Mouse (Mus musculus): ENCODE results near the gene Orai2.
"Not testable (repeated sequence)": the region's sequence is repeated elsewhere in the genome, so short reads cannot be mapped to it uniquely, and the experiment has no call there.

Gene Orai2

DNA sequence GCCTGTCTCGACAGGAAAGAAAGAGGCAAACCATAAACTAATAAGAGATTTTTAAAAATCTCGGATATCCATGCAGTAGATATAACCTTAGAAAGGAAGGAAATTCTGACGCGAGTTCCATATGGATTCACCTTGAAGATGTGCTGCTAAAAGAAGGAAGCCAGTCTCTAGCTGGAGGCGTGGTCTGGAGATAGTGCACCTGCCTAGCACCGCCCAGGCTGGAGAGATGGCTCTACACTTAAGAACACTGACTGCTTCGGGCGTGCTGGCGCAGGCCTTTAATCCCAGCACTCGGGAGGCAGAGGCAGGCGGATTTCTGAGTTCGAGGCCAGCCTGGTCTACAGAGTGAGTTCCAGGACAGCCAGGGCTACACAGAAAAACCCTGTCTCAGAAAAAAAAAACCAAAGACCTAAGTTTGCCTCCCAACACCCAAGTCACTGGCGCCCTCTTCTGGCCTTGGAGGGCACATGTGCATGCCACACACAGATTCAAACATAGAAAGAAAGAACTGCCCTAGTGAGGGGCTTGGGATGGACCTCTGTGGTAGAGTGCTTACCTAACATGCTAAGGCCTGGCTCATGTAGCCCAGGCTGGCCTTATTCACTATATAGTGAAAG, 32.7 kb downstream of the Orai2 start:
- DNase-seq (ENCODE audit: extremely low spot score, low read depth, low spot score) = no peak

DNA sequence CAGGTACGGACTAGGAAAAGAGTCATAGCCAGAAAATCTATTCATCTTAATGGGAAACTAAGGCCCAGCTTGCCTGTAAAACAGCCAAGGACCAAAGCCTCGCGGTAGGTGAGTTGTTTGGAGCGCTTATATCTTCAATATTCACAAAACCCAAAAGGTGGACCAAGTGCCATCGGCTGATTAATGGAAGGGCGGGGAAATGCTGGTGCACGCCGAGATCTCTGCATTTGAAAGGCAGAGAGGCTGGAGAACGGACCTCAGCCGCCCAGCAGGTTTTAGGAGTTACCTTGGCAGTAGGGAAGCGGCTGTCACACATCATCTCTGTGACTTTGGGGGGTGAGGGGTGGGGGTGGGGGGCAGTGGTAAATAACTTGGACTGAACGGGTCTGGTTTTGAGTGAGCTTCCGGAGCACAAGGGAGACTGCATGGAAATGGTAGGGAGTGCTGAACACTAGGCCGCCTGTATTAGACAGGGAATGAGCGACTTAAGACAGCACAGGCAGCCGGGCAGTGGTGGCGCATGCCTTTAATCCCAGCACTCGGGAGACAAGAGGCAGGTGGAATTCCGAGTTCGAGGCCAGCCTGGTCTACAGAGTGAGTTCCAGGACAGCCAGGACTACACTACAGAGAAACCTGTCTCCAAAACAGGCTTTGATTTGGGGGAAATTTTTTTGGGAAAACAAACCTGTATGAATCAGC, 34.1 kb downstream of the Orai2 start:
- no peak for DNase-seq (ENCODE audit: extremely low spot score, low read depth, low spot score)

- peak; percentile 67 for DNase-seq (ENCODE audit: extremely low spot score, low read depth, low spot score)
These were observed 34.8 kb downstream of the Orai2 start, which contains the start of the genes Lrwd1 and Alkbh4 for GRCm38 (mm10) chr5:136135571-136136291. TSS of gene Lrwd1 (minus strand) at chr5:136136074. TSS of gene Alkbh4 (plus strand) at chr5:136136146.

DNA sequence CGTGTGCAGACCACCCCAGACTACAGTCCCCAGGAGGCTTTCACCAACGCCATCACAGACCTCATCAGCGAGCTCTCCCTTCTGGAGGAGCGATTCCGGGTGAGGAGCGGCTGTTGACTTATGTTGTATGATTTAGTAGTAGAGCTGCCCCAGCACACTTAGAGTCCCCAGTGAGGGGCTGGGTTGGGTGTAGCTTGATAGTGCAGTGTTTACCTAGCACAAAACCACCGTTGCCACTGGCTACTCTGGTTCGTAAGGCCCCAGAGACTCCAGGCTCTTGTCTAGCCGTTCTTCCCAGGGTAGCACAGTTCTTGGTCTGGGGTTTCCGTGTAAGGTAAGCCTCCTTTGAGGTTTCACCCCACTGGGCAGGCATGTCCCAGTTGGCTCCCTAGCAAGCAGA, 48.3 kb downstream of the Orai2 start:
- DNase-seq (ENCODE audit: extremely low spot score, low read depth, low spot score) = no peak

DNA sequence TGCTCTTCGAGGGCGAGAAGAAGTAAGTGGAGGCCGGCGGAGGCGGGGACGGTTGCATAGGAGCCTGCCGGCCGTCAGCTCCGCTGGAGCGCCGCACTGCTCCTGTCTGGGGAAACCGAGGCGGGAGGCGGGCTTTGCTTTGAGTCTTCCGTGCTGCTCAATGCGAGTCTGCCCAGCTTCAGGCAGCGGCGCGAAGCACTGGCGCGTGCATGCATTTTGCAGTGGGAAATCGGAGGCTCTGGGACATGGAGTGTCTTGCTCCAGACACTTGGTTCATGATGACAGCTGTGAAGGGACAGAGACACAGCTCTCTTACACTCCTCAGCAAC, 53.8 kb downstream of the Orai2 start:
- DNase-seq (ENCODE audit: extremely low spot score, low read depth, low spot score) = no peak

DNA sequence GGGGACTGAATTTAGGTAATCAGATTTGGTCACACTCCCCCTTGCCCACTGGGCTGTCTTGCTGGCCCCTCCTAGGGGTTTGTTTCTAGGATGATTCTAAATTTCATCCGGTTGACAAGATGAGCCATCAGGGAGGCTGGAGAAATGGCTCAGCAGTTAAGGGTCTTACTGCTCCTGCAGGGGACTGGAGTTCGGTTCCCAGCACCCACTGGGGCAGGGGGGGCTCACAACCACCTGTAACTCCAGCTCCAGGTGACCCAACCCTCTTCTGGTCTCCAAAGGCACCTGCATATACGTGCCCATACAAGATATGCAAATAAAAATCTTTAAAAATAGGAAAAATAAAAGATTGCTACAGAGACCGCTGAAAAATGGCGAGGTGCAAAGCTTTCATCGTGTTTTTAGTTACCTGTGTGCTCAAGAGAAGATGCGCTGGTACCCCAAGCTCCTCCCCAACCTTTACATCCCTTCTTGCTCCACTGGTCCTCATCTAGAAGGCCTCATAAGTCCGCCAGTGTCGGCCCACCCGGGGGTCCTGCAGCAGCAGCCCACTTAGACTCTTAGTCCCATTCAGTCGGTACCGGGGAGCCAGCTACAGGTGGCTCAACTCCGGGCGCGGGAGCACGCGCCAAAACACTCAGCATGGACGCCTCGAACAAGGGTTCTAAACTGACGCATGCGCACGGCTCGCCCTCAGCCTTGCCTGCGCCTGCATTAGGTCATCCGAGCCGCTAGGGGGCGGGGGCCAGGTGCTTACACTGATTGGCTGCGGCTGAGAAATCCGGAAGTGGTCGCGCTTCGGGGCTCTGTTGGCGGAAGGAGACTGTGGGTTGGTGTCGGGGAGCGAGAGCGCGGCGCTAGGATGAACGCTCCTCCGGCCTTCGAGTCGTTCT, 54.4 kb downstream of the Orai2 start, which contains the start of gene Polr2j:
Gene Polr2j (plus strand): TSS at position 741 of the 893 bp plus-strand sequence.
- peak; percentile 83 for DNase-seq (ENCODE audit: extremely low spot score, low read depth, low spot score)

DNA sequence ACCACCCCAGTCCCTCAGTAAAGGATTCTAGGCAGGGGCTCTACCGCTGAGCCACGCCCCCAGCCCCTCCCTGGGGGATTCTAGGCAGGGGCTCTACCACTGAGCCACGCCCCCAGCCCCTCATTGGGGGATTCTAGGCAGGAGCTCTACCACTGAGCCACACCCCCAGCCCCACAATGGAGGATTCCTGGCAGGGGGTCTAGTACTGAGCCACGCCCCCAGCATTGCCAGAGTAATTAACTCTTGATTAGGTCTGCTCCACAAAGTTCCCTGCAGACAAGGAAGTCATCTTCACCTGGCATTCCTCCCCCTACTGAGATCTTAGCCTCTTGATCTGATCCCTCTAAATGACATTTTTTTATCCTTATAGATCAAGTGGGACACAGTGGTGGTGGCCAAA, 57.0 kb downstream of the Orai2 start:
- DNase-seq (ENCODE audit: extremely low spot score, low read depth, low spot score) = not testable (repeated sequence)

- no peak for DNase-seq (ENCODE audit: extremely low spot score, low read depth, low spot score)
These were observed 61.5 kb downstream of the Orai2 start for GRCm38 (mm10) chr5:136109042-136109441.

DNA sequence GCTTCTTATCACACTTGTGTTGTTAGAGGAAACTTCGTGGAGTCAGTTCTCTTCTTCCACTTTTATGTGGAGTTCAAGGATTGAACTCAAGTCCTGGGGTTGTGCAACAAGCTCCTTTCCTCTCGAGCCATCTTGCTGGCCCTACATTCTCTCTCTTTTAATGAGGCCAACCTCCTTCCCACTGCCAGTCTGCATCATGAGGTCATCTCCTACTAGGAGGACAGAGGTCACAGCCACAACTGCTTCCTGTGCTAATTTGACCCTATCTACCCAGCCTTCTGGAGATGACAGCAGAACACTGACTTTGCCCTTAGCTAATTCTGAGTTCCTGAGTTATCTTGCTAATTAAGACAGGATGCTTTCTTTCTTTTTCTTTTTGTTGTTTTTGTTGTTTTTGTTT, 62.0 kb downstream of the Orai2 start:
- no peak for DNase-seq (ENCODE audit: extremely low spot score, low read depth, low spot score)

DNA sequence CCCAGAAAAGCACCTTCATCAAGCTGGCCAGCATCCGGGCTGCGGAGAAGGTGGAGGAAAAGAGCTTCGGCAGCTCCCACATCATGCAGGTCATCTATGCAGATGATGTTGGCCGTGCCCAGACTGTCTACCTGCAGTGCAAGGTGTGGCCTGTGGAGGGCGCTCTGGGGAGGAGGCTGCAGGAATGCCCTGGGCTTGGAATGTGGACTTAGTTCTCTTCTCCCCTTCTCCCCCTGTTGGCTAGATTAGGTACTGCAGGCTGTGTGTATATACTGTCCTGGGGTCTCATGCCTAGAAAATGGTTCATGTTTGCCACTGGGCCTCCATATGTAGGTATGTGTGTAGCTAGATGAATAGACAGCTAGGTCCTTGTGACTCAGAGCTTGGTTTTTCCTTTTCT, 66.0 kb downstream of the Orai2 start:
- no peak for DNase-seq (ENCODE audit: extremely low spot score, low read depth, low spot score)

DNA sequence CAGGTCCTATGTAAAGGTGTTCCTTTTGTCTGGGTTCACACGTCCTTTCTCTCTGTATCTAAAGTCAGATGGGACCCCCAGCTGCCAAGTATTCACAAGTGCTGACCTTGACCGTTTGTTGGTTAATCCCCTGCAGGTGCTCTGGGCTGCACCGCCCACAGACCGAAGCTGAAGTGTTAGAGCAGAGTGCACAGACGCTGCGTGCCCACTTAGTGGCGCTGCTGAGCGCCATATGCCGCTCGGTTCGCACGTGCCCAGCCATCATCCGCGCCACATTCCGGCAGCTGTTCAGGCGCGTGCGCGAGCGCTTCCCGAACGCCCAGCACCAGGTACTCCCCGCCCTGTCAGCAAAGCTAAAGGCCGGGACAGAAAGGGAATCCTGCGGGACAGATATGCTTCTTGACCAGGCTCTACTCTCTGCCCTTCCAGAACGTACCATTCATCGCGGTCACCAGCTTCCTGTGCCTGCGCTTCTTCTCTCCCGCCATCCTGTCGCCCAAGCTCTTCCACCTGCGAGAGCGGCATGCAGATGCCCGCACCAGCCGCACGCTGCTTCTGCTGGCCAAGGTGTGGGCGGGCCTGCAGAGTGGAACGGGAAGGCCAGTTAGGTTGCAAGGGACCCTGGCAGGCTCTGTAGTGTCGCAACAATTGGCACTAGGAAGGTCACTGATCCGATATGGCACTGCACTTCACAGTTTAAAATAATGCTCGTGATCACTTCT, 68.3 kb downstream of the Orai2 start:
- DNase-seq (ENCODE audit: extremely low spot score, low read depth, low spot score) = peak; percentile 57

- DNase-seq (ENCODE audit: extremely low spot score, low read depth, low spot score) = no peak
These were observed 72.0 kb downstream of the Orai2 start for GRCm38 (mm10) chr5:136098536-136098935.

All from hindlimb bud, embryonic 11.5 days (tissue).